Mouse (Mus musculus) heart, postnatal 0 days (tissue): Measurements from ENCODE around the gene Plcb1. TPM values are rescaled to one million over a fixed set of nuclear protein-coding genes. Genes with fewer than 3 reads are reported as not detected.

Experiments
- ATAC-seq: fragments of 200-750 bp; cut with Nextera tagmentation; 2 replicates; pipeline ENCODE4 v1.8.0; 2017; ENCODE audit warnings: low read depth, moderate number of reproducible peaks, moderate library complexity; ENCODE audit not compliant: insufficient read depth
- DNase-seq: peaks from one replicate; pipeline ENCODE4 v3.0.0-alpha.2; 2016; ENCODE audit warnings: low spot score
- H3K27ac ChIP-seq: fragments of 300-500 bp; sonication (generic); 2 replicates; pipeline ENCODE4 v1.5.1; 2014; ENCODE audit warnings: low read depth, mild to moderate bottlenecking
- H3K27me3 ChIP-seq: fragments of 300-500 bp; sonication (generic); 2 replicates; pipeline ENCODE4 v1.6.1; 2014; ENCODE audit warnings: low read length, mixed read lengths; ENCODE audit not compliant: control insufficient read depth, insufficient read depth
- H3K36me3 ChIP-seq: fragments of 300-500 bp; sonication (generic); replicated peaks from 2 replicates; pipeline ENCODE4 v1.6.1; 2014; ENCODE audit warnings: low read length, mixed read lengths; ENCODE audit not compliant: control insufficient read depth, insufficient read depth
- H3K4me1 ChIP-seq: fragments of 300-500 bp; sonication (generic); 2 replicates; pipeline ENCODE4 v1.6.1; 2014; ENCODE audit warnings: antibody characterized with exemption; ENCODE audit not compliant: control insufficient read depth, insufficient read depth
- H3K4me2 ChIP-seq: fragments of 300-500 bp; sonication (generic); 2 replicates; pipeline ENCODE4 v1.6.1; 2014; ENCODE audit warnings: low read depth, mild to moderate bottlenecking, low read length, moderate library complexity
- H3K4me3 ChIP-seq: fragments of 300-500 bp; sonication (generic); 2 replicates; pipeline ENCODE4 v1.5.1; 2014; ENCODE audit warnings: low read depth, low read length
- H3K9ac ChIP-seq: fragments of 300-500 bp; sonication (generic); replicated peaks from 2 replicates; pipeline ENCODE4 v1.6.1; 2014; ENCODE audit warnings: low read depth, low read length, mixed read lengths
- H3K9me3 ChIP-seq: fragments of 300-500 bp; sonication (generic); replicated peaks from 2 replicates; pipeline ENCODE4 v1.6.1; 2016; ENCODE audit warnings: low read length; ENCODE audit not compliant: control insufficient read depth
- CTCF ChIP-seq: IDR thresholded peaks from 2 replicates; pipeline ENCODE4 v1.5.1; 2016; ENCODE audit warnings: antibody characterized with exemption, control low read depth, low read depth
- EP300 ChIP-seq: IDR thresholded peaks from 2 replicates; pipeline ENCODE4 v1.6.1; 2016; ENCODE audit warnings: antibody characterized with exemption, low read depth
- WGBS: fragments of 180-500 bp; shearing (Covaris S2); extraction: QIAGEN DNeasy Blood & Tissue Kit; methylation state at CpG from one replicate; pipeline ENCODE4 v1.1.7; 2014; 5-methylcytosine and 5-hydroxymethylcytosine counted together
- polyA plus RNA-seq: library from polyadenylated mRNA; unstranded; fragments of >200 nt; fragmentation: Nextera tagmentation; extraction: Ambion mirVana; gene quantifications from 2 replicates; pipeline ENCODE4 v1.2.1, GENCODE M21; 2015
- total RNA-seq: library from RNA; depleted of rRNA; stranded (reverse); fragments of >200 nt; gene quantifications from 2 replicates; pipeline ENCODE4 v1.2.3, GENCODE M21; 2014; ENCODE audit warnings: low replicate concordance

Plcb1 gene
- total and polyA plus RNA-seq, 2 experiments from 2014 or later: 3.4 to 3.5 TPM

DNA sequence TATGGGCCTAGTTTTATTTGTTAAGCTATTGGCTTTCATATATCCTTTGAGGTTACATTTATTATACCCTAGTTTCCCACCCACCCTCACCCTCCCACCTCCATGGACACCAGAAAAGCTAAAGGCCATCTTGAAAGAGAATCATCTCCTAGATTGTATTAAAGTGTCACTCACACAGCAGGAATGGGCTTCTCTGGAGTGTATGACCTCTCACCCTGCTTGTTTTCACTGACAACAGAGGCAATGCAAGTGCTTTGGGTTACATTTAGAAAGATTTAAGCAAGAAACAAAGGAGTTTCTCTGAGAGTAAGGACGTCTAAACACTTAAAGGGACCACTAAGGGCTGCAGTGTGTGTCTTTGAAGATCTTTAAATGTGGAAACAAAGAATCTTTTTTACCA lies 617.0 kb downstream of the Plcb1 start:
- 53% methylated on average over 1 of the region's 1 CpGs for WGBS
- no peak for ATAC-seq
- H3K36me3 ChIP-seq: no peaks in the 10 kb centered on the region
- H3K4me1 ChIP-seq: no peaks in the 10 kb centered on the region
- no peaks in the 10 kb centered on the region for H3K9me3 ChIP-seq
- H3K4me3 ChIP-seq: no peak overlapping the region
- no peaks in the 10 kb centered on the region for H3K27me3 ChIP-seq
- H3K4me2 ChIP-seq: no peak overlapping the region
- TF ChIP-seq EP300 (no peak), CTCF (no peak)
- no peak for DNase-seq
- no peak overlapping the region for H3K9ac ChIP-seq
- no peak overlapping the region for H3K27ac ChIP-seq

GRCm38 (mm10) chr2:135403344-135403743 lies 617.5 kb downstream of the Plcb1 start:
- no peaks in the 10 kb centered on the region for H3K27me3 ChIP-seq
- no peak overlapping the region for H3K27ac ChIP-seq
- H3K4me2 ChIP-seq: no peak overlapping the region
- DNase-seq: no peak
- no peak for ATAC-seq
- TF ChIP-seq CTCF (no peak), EP300 (no peak)
- no peaks in the 10 kb centered on the region for H3K4me1 ChIP-seq
- 85% methylated on average over 6 of the region's 6 CpGs for WGBS
- no peaks in the 10 kb centered on the region for H3K9me3 ChIP-seq
- H3K9ac ChIP-seq: no peak overlapping the region
- no peak overlapping the region for H3K4me3 ChIP-seq
- no peaks in the 10 kb centered on the region for H3K36me3 ChIP-seq

DNA sequence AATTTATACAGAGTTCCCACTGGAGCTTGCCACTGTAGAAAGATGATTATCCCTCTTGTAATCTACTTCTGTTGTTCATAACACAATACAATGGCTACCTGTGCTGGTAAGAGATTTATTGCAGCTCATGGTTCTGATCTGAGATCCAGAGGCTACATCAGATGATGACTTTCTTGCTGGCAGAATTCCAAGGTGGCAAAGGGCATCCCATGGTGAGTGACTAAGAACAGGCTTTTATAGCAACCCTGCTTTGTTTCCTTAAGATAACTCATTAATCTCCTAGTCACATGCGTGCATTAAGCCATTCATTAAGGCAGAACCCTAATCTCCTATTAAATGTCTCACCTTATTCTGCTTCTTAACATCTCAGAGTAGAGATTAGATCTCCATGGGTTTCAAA lies 618.2 kb downstream of the Plcb1 start:
- no peaks in the 10 kb centered on the region for H3K4me1 ChIP-seq
- H3K9ac ChIP-seq: no peak overlapping the region
- H3K36me3 ChIP-seq: no peaks in the 10 kb centered on the region
- ATAC-seq (no peak), DNase-seq (no peak)
- TF ChIP-seq EP300 (no peak), CTCF (no peak)
- 72% methylated on average over 1 of the region's 1 CpGs for WGBS
- H3K27me3 ChIP-seq: no peaks in the 10 kb centered on the region
- H3K4me3 ChIP-seq: no peak overlapping the region
- H3K9me3 ChIP-seq: no peaks in the 10 kb centered on the region
- no peak overlapping the region for H3K27ac ChIP-seq
- no peak overlapping the region for H3K4me2 ChIP-seq

DNA sequence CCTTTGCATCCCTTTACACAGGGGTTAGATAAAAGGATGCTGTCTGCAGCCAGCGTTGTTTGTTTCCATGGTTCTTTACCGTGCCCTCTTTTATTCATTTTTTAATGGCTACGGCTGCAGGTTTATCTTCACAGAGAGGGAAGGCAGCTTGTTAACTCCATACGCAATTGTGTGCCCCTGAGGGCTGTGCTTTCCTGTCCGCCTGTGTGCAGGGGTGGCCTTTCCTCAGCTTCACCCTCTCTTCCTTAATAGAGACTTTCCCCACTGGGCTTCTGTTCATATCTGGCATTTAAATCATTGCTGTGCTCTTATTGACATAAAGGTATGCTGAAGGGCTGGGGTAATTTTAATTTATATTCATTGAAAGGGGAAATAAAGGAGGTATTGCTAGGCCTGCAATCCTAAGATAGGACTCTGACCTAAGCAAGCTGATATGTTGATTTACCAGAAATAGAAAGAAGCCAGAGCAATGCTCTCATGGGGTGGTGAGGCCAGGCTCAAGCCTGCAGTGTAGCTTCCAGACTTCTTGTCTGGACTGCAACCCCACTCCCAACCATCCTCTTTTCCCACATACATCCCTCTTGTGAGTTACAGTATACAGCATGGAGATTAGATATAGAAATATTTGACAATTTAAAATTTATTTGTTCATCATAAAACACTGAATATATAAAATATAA lies 623.7 kb downstream of the Plcb1 start:
- Histone ChIP-seq H3K27me3 (no peaks in the 10 kb centered on the region), H3K36me3 (no peaks in the 10 kb centered on the region), H3K9ac (no peak overlapping the region), H3K4me3 (no peak overlapping the region), H3K27ac (peak overlapping the region; percentile 70), H3K9me3 (no peaks in the 10 kb centered on the region), H3K4me1 (no peaks in the 10 kb centered on the region), H3K4me2 (no peak overlapping the region)
- WGBS: 30% methylated on average over 5 of the region's 5 CpGs
- TF ChIP-seq CTCF (no peak), EP300 (no peak)
- ATAC-seq (no peak), DNase-seq (peak; percentile 19)

DNA sequence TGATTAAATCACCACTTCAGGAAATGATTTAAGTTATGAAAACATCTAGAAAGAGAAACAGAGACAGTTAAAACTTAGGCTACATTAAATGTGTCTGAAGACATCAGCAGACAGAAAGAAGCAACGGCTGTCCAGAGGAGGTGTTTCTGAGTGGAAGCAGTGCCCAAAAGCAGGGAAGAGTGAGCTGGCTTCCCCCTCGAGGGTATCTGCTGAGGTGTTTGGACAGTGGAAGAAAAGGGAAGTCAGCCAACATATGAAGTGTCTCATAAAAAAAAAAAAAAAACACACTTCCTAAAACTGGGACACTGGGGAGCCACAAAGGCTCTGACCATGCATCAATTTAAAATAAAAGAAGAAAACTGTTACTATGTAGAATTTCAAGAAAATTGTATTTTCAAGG lies 625.8 kb downstream of the Plcb1 start:
- 5% methylated on average over 2 of the region's 2 CpGs for WGBS
- H3K9me3 ChIP-seq: no peaks in the 10 kb centered on the region
- no peak for ATAC-seq

DNA sequence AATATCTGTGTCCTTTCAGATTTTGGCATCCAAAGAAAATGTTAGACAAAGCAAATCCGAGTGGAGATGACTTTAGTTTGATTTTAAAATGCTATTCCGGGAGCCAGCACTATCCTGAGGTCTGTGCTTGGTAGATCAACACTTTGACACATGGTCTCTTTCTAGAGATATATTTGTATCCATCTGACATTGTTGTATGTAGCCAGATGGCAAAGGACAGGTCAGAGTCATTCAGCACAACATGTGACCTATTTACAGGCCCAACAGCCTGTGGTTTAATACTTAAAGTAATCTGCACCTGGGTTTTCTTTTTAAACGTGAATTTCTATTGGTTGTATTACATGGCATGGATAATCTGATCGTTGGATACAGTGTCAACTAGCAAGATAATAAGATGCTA lies 629.3 kb downstream of the Plcb1 start:
- WGBS: 54% methylated on average over 4 of the region's 4 CpGs
- Histone ChIP-seq H3K4me3 (no peak overlapping the region), H3K27me3 (no peaks in the 10 kb centered on the region), H3K36me3 (no peaks in the 10 kb centered on the region), H3K4me2 (no peak overlapping the region), H3K27ac (no peak overlapping the region), H3K9me3 (no peaks in the 10 kb centered on the region), H3K4me1 (no peaks in the 10 kb centered on the region), H3K9ac (no peak overlapping the region)
- TF ChIP-seq EP300 (no peak), CTCF (no peak)
- no peak for DNase-seq
- ATAC-seq: no peak

More for the DNA sequence above, 625.8 kb downstream of the Plcb1 start:
- Histone ChIP-seq H3K4me2 (no peak overlapping the region), H3K36me3 (no peaks in the 10 kb centered on the region), H3K4me1 (no peaks in the 10 kb centered on the region), H3K9ac (no peak overlapping the region), H3K4me3 (no peak overlapping the region), H3K27ac (no peak overlapping the region), H3K27me3 (no peaks in the 10 kb centered on the region)
- no peak for DNase-seq
- no peak for TF ChIP-seq EP300
- TF ChIP-seq CTCF: no peak
